Comparison of ENCODE assay signal across 34 mouse cellular contexts in the genomic region with DNA sequence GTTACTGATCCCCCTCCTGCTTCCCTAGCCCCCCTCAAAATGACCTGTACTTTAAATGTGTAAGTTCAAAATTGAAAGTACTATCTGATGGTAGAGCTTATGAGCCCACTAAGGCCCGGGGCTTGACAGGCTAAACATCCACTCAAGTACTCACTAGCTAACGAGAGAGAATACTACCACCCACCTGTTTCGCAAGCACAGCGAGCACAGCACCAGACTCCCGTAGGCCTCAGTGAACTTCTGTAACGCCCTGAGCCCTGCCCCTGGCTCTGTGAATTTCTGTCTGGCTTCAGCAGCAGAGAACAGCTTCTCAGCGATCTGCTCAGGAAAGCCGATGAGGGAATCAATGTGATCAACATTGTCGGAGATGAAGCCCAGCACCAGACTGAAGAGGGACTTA. TPM values are rescaled to one million over a fixed set of nuclear protein-coding genes. Genes with fewer than 3 reads are reported as not detected.
DNase-seq lines count a peak whose midpoint lies in the region; ATAC-seq and TF ChIP-seq lines count a peak whose summit lies in the region.
"Had no signal": no experiment of that assay in that cellular context is flagged by ENCODE, and none has a peak within 500 bp of the region (broad histone marks: within the 10 kb centered on the region; RNA-seq: fewer than 3 reads in every experiment).

No protein-coding gene starts in this region.

- H3K4me1 ChIP-seq in heart, embryonic 13.5 days = peaks cover 79% of the 10 kb centered on the region
- H3K4me1 ChIP-seq in intestine, postnatal 0 days (replicated peaks; ENCODE audit: control insufficient read depth, insufficient read depth, low read length) = peaks cover 8% of the 10 kb centered on the region
- peaks cover 33% of the 10 kb centered on the region for H3K4me1 ChIP-seq in intestine, embryonic 16.5 days (ENCODE audit: control insufficient read depth, insufficient read depth, low read length)
- peaks cover 13% of the 10 kb centered on the region; the same call in 1 of the 2 replicates for H3K4me1 ChIP-seq in lung, postnatal 0 days (ENCODE audit: insufficient read depth, low read depth, low read length)
- peaks cover 16% of the 10 kb centered on the region; the same call in 1 of the 2 replicates for H3K4me1 ChIP-seq in liver, postnatal 0 days (ENCODE audit: insufficient read depth)
- peaks cover 44% of the 10 kb centered on the region for H3K4me1 ChIP-seq in midbrain, embryonic 10.5 days

- peak overlapping the region; percentile 76 for H3K27ac ChIP-seq in heart, embryonic 13.5 days (replicated peaks)
- H3K27ac ChIP-seq in intestine, postnatal 0 days (ENCODE audit: low read depth, low read length) = peak overlapping the region; percentile 41; the same call in 1 of the 2 replicates
- H3K27ac ChIP-seq in intestine, embryonic 16.5 days (ENCODE audit: low read length) = no peak overlapping the region
- H3K27ac ChIP-seq in lung, postnatal 0 days (ENCODE audit: low read length) = no peak overlapping the region
- H3K27ac ChIP-seq in liver, postnatal 0 days (ENCODE audit: low read depth) = peak overlapping the region; percentile 63
- H3K27ac ChIP-seq in midbrain, embryonic 10.5 days (replicated peaks) = no peak overlapping the region
- H3K27ac ChIP-seq: embryonic facial prominence, embryonic 13.5 days; hindbrain, embryonic 13.5 days; kidney, embryonic 15.5 days; limb, embryonic 10.5 days; limb, embryonic 15.5 days; midbrain, embryonic 13.5 days; neural tube, embryonic 13.5 days had no signal

- intact Hi-C loops in heart, postnatal 25 days (cut with DNase I) = no loop called here

- WGBS in heart, embryonic 13.5 days = 64% methylated on average over 9 of the region's 9 CpGs
- 56% methylated on average over 9 of the region's 9 CpGs for WGBS in intestine, postnatal 0 days
- 73% methylated on average over 9 of the region's 9 CpGs for WGBS in intestine, embryonic 16.5 days
- WGBS in lung, postnatal 0 days = 51% methylated on average over 9 of the region's 9 CpGs
- WGBS in liver, postnatal 0 days (ENCODE audit: insufficient replicate concordance) = 63% methylated on average over 9 of the region's 9 CpGs
- 85% methylated on average over 9 of the region's 9 CpGs for WGBS in midbrain, embryonic 10.5 days

- no peak for TF ChIP-seq CTCF in intestine, postnatal 0 days (IDR thresholded peaks at IDR 0.05; ENCODE audit: low read depth)
- no peak for TF ChIP-seq CTCF in lung, postnatal 0 days (IDR thresholded peaks at IDR 0.05)
- no peak for TF ChIP-seq CTCF in liver, postnatal 0 days (IDR thresholded peaks at IDR 0.05; ENCODE audit: low read depth)

- no peaks in the 10 kb centered on the region for H3K27me3 ChIP-seq in heart, embryonic 13.5 days (replicated peaks)
- no peaks in the 10 kb centered on the region for H3K27me3 ChIP-seq in intestine, postnatal 0 days (replicated peaks; ENCODE audit: control insufficient read depth, insufficient read depth, low read length)
- no peaks in the 10 kb centered on the region for H3K27me3 ChIP-seq in intestine, embryonic 16.5 days (replicated peaks; ENCODE audit: control insufficient read depth, insufficient read depth, low read length)
- no peaks in the 10 kb centered on the region for H3K27me3 ChIP-seq in lung, postnatal 0 days (replicated peaks; ENCODE audit: insufficient read depth, low read length)
- no peaks in the 10 kb centered on the region for H3K27me3 ChIP-seq in liver, postnatal 0 days (ENCODE audit: insufficient read depth, low read length)
- no peaks in the 10 kb centered on the region for H3K27me3 ChIP-seq in midbrain, embryonic 10.5 days (ENCODE audit: low read depth, poor library complexity, severe bottlenecking)
- H3K27me3 ChIP-seq: embryonic facial prominence, embryonic 13.5 days; hindbrain, embryonic 13.5 days; kidney, embryonic 15.5 days; limb, embryonic 15.5 days; megakaryocyte, embryonic 14.5 days; midbrain, embryonic 13.5 days; neural tube, embryonic 13.5 days had no signal

- H3K4me2 ChIP-seq in heart, embryonic 13.5 days = 0 out of 2 replicates have a peak overlapping the region, but pooled peaks have one; percentile 16
- H3K4me2 ChIP-seq in intestine, postnatal 0 days (replicated peaks; ENCODE audit: low read depth) = no peak overlapping the region
- H3K4me2 ChIP-seq in intestine, embryonic 16.5 days (ENCODE audit: low read depth, low read length) = no peak overlapping the region
- no peak overlapping the region for H3K4me2 ChIP-seq in lung, postnatal 0 days (replicated peaks; ENCODE audit: low read depth, low read length)
- no peak overlapping the region for H3K4me2 ChIP-seq in liver, postnatal 0 days (ENCODE audit: low read depth, low read length)
- H3K4me2 ChIP-seq: embryonic facial prominence, embryonic 13.5 days; hindbrain, embryonic 13.5 days; kidney, embryonic 15.5 days; limb, embryonic 15.5 days; midbrain, embryonic 13.5 days; neural tube, embryonic 13.5 days had no signal

- H3K4me3 ChIP-seq in heart, embryonic 13.5 days = no peak overlapping the region
- H3K4me3 ChIP-seq in intestine, postnatal 0 days (ENCODE audit: low read depth, low read length) = no peak overlapping the region
- no peak overlapping the region for H3K4me3 ChIP-seq in intestine, embryonic 16.5 days (ENCODE audit: low read length)
- no peak overlapping the region for H3K4me3 ChIP-seq in lung, postnatal 0 days (ENCODE audit: low read depth, low read length)
- H3K4me3 ChIP-seq in liver, postnatal 0 days (ENCODE audit: low read depth, low read length) = no peak overlapping the region
- H3K4me3 ChIP-seq in midbrain, embryonic 10.5 days = no peak overlapping the region
- H3K4me3 ChIP-seq: embryonic facial prominence, embryonic 13.5 days; erythroblast, embryonic 14.5 days; hindbrain, embryonic 13.5 days; kidney, embryonic 15.5 days; limb, embryonic 10.5 days; limb, embryonic 15.5 days; megakaryocyte, embryonic 14.5 days; midbrain, embryonic 13.5 days; neural tube, embryonic 13.5 days had no signal

- TF ChIP-seq EP300 in lung, postnatal 0 days (IDR thresholded peaks at IDR 0.05) = no peak
- no peak for TF ChIP-seq EP300 in liver, postnatal 0 days (IDR thresholded peaks at IDR 0.05; ENCODE audit: low read depth)

- H3K9me3 ChIP-seq in heart, embryonic 13.5 days = no peaks in the 10 kb centered on the region
- no peaks in the 10 kb centered on the region for H3K9me3 ChIP-seq in intestine, postnatal 0 days (ENCODE audit: control insufficient read depth)
- H3K9me3 ChIP-seq in intestine, embryonic 16.5 days (ENCODE audit: control insufficient read depth, low read length) = no peaks in the 10 kb centered on the region
- no peaks in the 10 kb centered on the region for H3K9me3 ChIP-seq in lung, postnatal 0 days (ENCODE audit: low read length)
- H3K9me3 ChIP-seq in liver, postnatal 0 days (ENCODE audit: low read length) = no peaks in the 10 kb centered on the region
- no peaks in the 10 kb centered on the region for H3K9me3 ChIP-seq in midbrain, embryonic 10.5 days (replicated peaks)
- H3K9me3 ChIP-seq: embryonic facial prominence, embryonic 13.5 days; hindbrain, embryonic 13.5 days; kidney, embryonic 15.5 days; limb, embryonic 10.5 days; limb, embryonic 15.5 days; megakaryocyte, embryonic 14.5 days; midbrain, embryonic 13.5 days; neural tube, embryonic 13.5 days had no signal

- H3K36me3 ChIP-seq in heart, embryonic 13.5 days = peaks cover 19% of the 10 kb centered on the region
- H3K36me3 ChIP-seq in intestine, postnatal 0 days (ENCODE audit: control insufficient read depth, insufficient read depth) = peaks cover 4% of the 10 kb centered on the region
- no peaks in the 10 kb centered on the region for H3K36me3 ChIP-seq in intestine, embryonic 16.5 days (ENCODE audit: control insufficient read depth, insufficient read depth, low read length)
- H3K36me3 ChIP-seq in lung, postnatal 0 days (ENCODE audit: insufficient read depth, low read length) = no peaks in the 10 kb centered on the region
- no peaks in the 10 kb centered on the region for H3K36me3 ChIP-seq in liver, postnatal 0 days (replicated peaks; ENCODE audit: insufficient read depth, low read length)
- peaks cover 18% of the 10 kb centered on the region for H3K36me3 ChIP-seq in midbrain, embryonic 10.5 days

- no peak for DNase-seq in heart, postnatal 25 days (ENCODE audit: low spot score)
- DNase-seq in lung, postnatal 0 days (ENCODE audit: low spot score) = peak; percentile 58
- no peak for DNase-seq in lung, postnatal 14 days
- peak; percentile 49 for DNase-seq in liver, postnatal 0 days
- DNase-seq in midbrain, embryonic 10.5 days (ENCODE audit: low spot score) = no peak
- DNase-seq: adrenal gland, postnatal 25 days; cerebellum, adult 18-20 months; cerebellum, postnatal 10 days; gastrocnemius, postnatal 14 days; heart, postnatal 10 days; kidney, adult 11 months; kidney, postnatal 36 days; lung, adult 2 months; thymus, postnatal 4 days had no signal

- ATAC-seq in heart, embryonic 13.5 days (ENCODE audit: extremely low read depth, insufficient number of reproducible peaks, low FRiP score, low TSS enrichment) = no peak
- ATAC-seq in intestine, postnatal 0 days = no peak
- no peak for ATAC-seq in intestine, embryonic 16.5 days
- 0 out of 2 replicates have a peak, but pooled peaks have one; percentile 36 for ATAC-seq in lung, postnatal 0 days
- ATAC-seq in liver, postnatal 0 days = peak; percentile 74
- ATAC-seq: forebrain, embryonic 16.5 days; midbrain, embryonic 13.5 days had no signal

- H3K9ac ChIP-seq in heart, embryonic 13.5 days = peak overlapping the region; percentile 47; the same call in 1 of the 2 replicates
- no peak overlapping the region for H3K9ac ChIP-seq in intestine, postnatal 0 days (ENCODE audit: low read depth, low read length)
- no peak overlapping the region for H3K9ac ChIP-seq in intestine, embryonic 16.5 days (ENCODE audit: low read depth, low read length)
- no peak overlapping the region for H3K9ac ChIP-seq in lung, postnatal 0 days (replicated peaks; ENCODE audit: low read depth)
- no peak overlapping the region for H3K9ac ChIP-seq in liver, postnatal 0 days (replicated peaks)
- H3K9ac ChIP-seq: embryonic facial prominence, embryonic 13.5 days; hindbrain, embryonic 13.5 days; kidney, embryonic 15.5 days; limb, embryonic 15.5 days; midbrain, embryonic 13.5 days; neural tube, embryonic 13.5 days had no signal

RNA-seq across cellular contexts. Expression of gene Lrrc42, which starts 6.2 kb away (rescaled TPM):
- 53.5 and 56.9 TPM in 2 replicates for polyA plus RNA-seq in heart, embryonic 13.5 days (2015; fragmentation: Nextera tagmentation; extraction: Ambion mirVana)
- total RNA-seq in heart, postnatal 25 days (2021) = 10 to 100 TPM; 10.7 to 13.3 TPM
- polyA plus RNA-seq in intestine, postnatal 0 days (2015; fragmentation: Nextera tagmentation; extraction: Ambion mirVana) = 27.7 and 29.5 TPM in 2 replicates
- 48.3 and 49.6 TPM in 2 replicates for polyA plus RNA-seq in intestine, embryonic 16.5 days (2015; fragmentation: Nextera tagmentation; extraction: Ambion mirVana)
- 37.8 and 41.3 TPM in 2 replicates for polyA plus RNA-seq in lung, postnatal 0 days (2015; fragmentation: Nextera tagmentation; extraction: Ambion mirVana)
- polyA plus RNA-seq in liver, postnatal 0 days (2015; fragmentation: Nextera tagmentation; extraction: Ambion mirVana) = 15.0 and 15.9 TPM in 2 replicates
- 75.0 and 83.0 TPM in 2 replicates for polyA plus RNA-seq in midbrain, embryonic 10.5 days (2016; fragmentation: Nextera tagmentation; extraction: Ambion mirVana)

RNA-seq across cellular contexts. Expression of gene Hspb11, which starts 6.3 kb away (rescaled TPM):
- 33.4 and 36.2 TPM in 2 replicates for polyA plus RNA-seq in heart, embryonic 13.5 days (2015; fragmentation: Nextera tagmentation; extraction: Ambion mirVana)
- 10 to 100 TPM; 10.5 to 13.0 TPM for total RNA-seq in heart, postnatal 25 days (2021)
- 25.5 and 27.0 TPM in 2 replicates for polyA plus RNA-seq in intestine, postnatal 0 days (2015; fragmentation: Nextera tagmentation; extraction: Ambion mirVana)
- polyA plus RNA-seq in intestine, embryonic 16.5 days (2015; fragmentation: Nextera tagmentation; extraction: Ambion mirVana) = 22.6 and 26.7 TPM in 2 replicates
- polyA plus RNA-seq in lung, postnatal 0 days (2015; fragmentation: Nextera tagmentation; extraction: Ambion mirVana) = 44.6 and 51.3 TPM in 2 replicates
- polyA plus RNA-seq in liver, postnatal 0 days (2015; fragmentation: Nextera tagmentation; extraction: Ambion mirVana) = 17.4 and 18.1 TPM in 2 replicates
- 25.6 and 25.9 TPM in 2 replicates for polyA plus RNA-seq in midbrain, embryonic 10.5 days (2016; fragmentation: Nextera tagmentation; extraction: Ambion mirVana)

RNA-seq across cellular contexts. Expression of gene Ldlrad1, which starts 38.1 kb away (rescaled TPM):
- polyA plus RNA-seq in heart, embryonic 13.5 days (2015; fragmentation: Nextera tagmentation; extraction: Ambion mirVana) = not detected in 2 replicates
- total RNA-seq in heart, postnatal 25 days (2021) = not detected
- polyA plus RNA-seq in intestine, postnatal 0 days (2015; fragmentation: Nextera tagmentation; extraction: Ambion mirVana) = not detected in 2 replicates
- polyA plus RNA-seq in intestine, embryonic 16.5 days (2015; fragmentation: Nextera tagmentation; extraction: Ambion mirVana) = not detected in 2 replicates
- polyA plus RNA-seq in lung, postnatal 0 days (2015; fragmentation: Nextera tagmentation; extraction: Ambion mirVana) = 3.5 and 3.8 TPM in 2 replicates
- polyA plus RNA-seq in liver, postnatal 0 days (2015; fragmentation: Nextera tagmentation; extraction: Ambion mirVana) = not detected in 2 replicates
- polyA plus RNA-seq in midbrain, embryonic 10.5 days (2016; fragmentation: Nextera tagmentation; extraction: Ambion mirVana) = not detected in 2 replicates
- total RNA-seq: adrenal gland, adult 18-20 months; common myeloid progenitor, adult 5-6 weeks; gastrocnemius, postnatal 14 days; granulocyte monocyte progenitor cell, adult 5-6 weeks; heart, postnatal 10 days; layer of hippocampus, postnatal 36 days had no signal
- polyA plus RNA-seq: embryonic facial prominence, embryonic 13.5 days; erythroblast, embryonic 14.5 days; forebrain, embryonic 11.5 days; forebrain, embryonic 16.5 days; hindbrain, embryonic 13.5 days; kidney, embryonic 15.5 days; limb, embryonic 10.5 days; limb, embryonic 15.5 days; midbrain, embryonic 13.5 days; neural tube, embryonic 13.5 days had no signal

RNA-seq across cellular contexts. Expression of gene Dio1, which starts 59.9 kb away (rescaled TPM):
- polyA plus RNA-seq in heart, embryonic 13.5 days (2015; fragmentation: Nextera tagmentation; extraction: Ambion mirVana) = not detected in 2 replicates
- total RNA-seq in heart, postnatal 25 days (2021) = not detected
- polyA plus RNA-seq in intestine, postnatal 0 days (2015; fragmentation: Nextera tagmentation; extraction: Ambion mirVana) = 59.7 and 67.4 TPM in 2 replicates
- polyA plus RNA-seq in intestine, embryonic 16.5 days (2015; fragmentation: Nextera tagmentation; extraction: Ambion mirVana) = 3.3 and 5.2 TPM in 2 replicates
- 0.33 and 0.82 TPM in 2 replicates for polyA plus RNA-seq in lung, postnatal 0 days (2015; fragmentation: Nextera tagmentation; extraction: Ambion mirVana)
- 6.0 and 10.3 TPM in 2 replicates for polyA plus RNA-seq in liver, postnatal 0 days (2015; fragmentation: Nextera tagmentation; extraction: Ambion mirVana)
- not detected in 2 replicates for polyA plus RNA-seq in midbrain, embryonic 10.5 days (2016; fragmentation: Nextera tagmentation; extraction: Ambion mirVana)
- total RNA-seq: adrenal gland, postnatal 25 days; common myeloid progenitor, adult 5-6 weeks; gastrocnemius, postnatal 14 days; granulocyte monocyte progenitor cell, adult 5-6 weeks; heart, postnatal 10 days; layer of hippocampus, adult 8-10 months; layer of hippocampus, postnatal 36 days; MEL had no signal
- polyA plus RNA-seq: embryonic facial prominence, embryonic 13.5 days; erythroblast, embryonic 14.5 days; forebrain, embryonic 11.5 days; forebrain, embryonic 16.5 days; hindbrain, embryonic 13.5 days; limb, embryonic 10.5 days; neural tube, embryonic 13.5 days had no signal

Comparison
In these comparisons a context has a peak if more than half of its experiments do, and no peak if none do; other contexts are left out.
1. H3K27ac ChIP-seq: peak in heart, embryonic 13.5 days (single experiment), intestine, postnatal 0 days (single experiment) and liver, postnatal 0 days (single experiment); none in intestine, embryonic 16.5 days (single experiment), lung, postnatal 0 days (single experiment) and midbrain, embryonic 10.5 days (single experiment).
2. DNase-seq: peak in lung, postnatal 0 days (single experiment) and liver, postnatal 0 days (single experiment); none in heart, postnatal 25 days (single experiment), lung, postnatal 14 days (single experiment) and midbrain, embryonic 10.5 days (single experiment).
3. ATAC-seq: peak in lung, postnatal 0 days (single experiment) and liver, postnatal 0 days (single experiment); none in heart, embryonic 13.5 days (single experiment), intestine, postnatal 0 days (single experiment) and intestine, embryonic 16.5 days (single experiment).